Mouse (Mus musculus) small intestine, adult 2 months (tissue): ENCODE measurements around the gene Pkn1.

Experiments used
- CTCF ChIP-seq: fragments of 200-500 bp; IDR thresholded peaks from 2 replicates; pipeline ENCODE4 v1.5.1; 2012; ENCODE audit warnings: low read depth, mild to moderate bottlenecking, control low read depth, inconsistent platforms, low read length, moderate library complexity, mixed read lengths; ENCODE audit not compliant: insufficient replicate concordance, insufficient read length; ENCODE audit errors: extremely low read depth
- POLR2A ChIP-seq: fragments of 200-500 bp; IDR thresholded peaks from 2 replicates; pipeline ENCODE4 v1.6.1; 2012; ENCODE audit warnings: low read depth, mild to moderate bottlenecking, control low read depth, inconsistent platforms, low read length, moderate library complexity

DNA sequence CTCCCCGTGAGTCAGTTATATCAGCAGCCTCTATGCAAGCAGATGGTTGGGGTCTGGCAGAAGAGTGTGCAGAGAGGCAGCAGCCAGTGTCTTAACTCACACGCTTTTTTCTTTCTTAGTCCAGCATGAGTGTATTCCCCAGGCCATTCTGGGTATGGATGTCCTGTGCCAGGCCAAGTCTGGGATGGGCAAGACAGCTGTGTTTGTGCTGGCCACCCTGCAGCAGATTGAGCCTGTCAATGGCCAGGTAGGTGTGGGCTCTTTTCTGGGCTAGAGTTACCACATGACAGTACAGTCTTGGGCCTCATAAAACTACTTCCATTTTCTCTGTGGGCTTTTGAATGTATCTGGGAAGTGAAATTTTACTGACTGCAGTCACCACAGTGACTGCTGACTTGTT, 20.7 kb upstream of the Pkn1 start:
- TF ChIP-seq CTCF = no peak
- TF ChIP-seq POLR2A = no peak
